Comparison of ENCODE assay signal across 8 mouse cellular contexts in genomic region chr4:136021549-136022047, GRCm38 (mm10). TPM values are rescaled to one million over a fixed set of nuclear protein-coding genes. Genes with fewer than 3 reads are reported as not detected.
A peak's percentile ranks its signal among the peaks of the same experiment; 100 is the strongest.
DNase-seq lines count a peak whose midpoint lies in the region; ATAC-seq and TF ChIP-seq lines count a peak whose summit lies in the region.

Gene Eloa, minus strand, starts transcription at chr4:136021763.

- TF ChIP-seq EP300 in liver, embryonic 14.5 days (IDR thresholded peaks at IDR 0.05; ENCODE audit: low read depth), result no peak
- no peak for TF ChIP-seq EP300 in stomach, postnatal 0 days (optimal IDR thresholded peaks at IDR 0.05)

- peak within 1 kb of the TSS; percentile 98 for H3K9ac ChIP-seq in heart, embryonic 15.5 days
- peak within 1 kb of the TSS; percentile 96 for H3K9ac ChIP-seq in liver, embryonic 14.5 days (replicated peaks)
- H3K9ac ChIP-seq in neural tube, embryonic 11.5 days (ENCODE audit: low read length), result peak within 1 kb of the TSS; percentile 94
- H3K9ac ChIP-seq in stomach, postnatal 0 days (ENCODE audit: low read length), result peak within 1 kb of the TSS; percentile 99

- TF ChIP-seq CTCF in liver, embryonic 14.5 days (IDR thresholded peaks at IDR 0.05; ENCODE audit: low read depth), result no peak; the same call in 1 of the 2 replicates
- peak; percentile 19; the same call in 1 of the 2 replicates for TF ChIP-seq CTCF in stomach, postnatal 0 days (IDR thresholded peaks at IDR 0.05; ENCODE audit: low read depth)

- peak; percentile 99 for ATAC-seq in heart, embryonic 15.5 days (replicated peaks; ENCODE audit: insufficient number of reproducible peaks, insufficient read depth, low FRiP score, low read depth)
- ATAC-seq in liver, embryonic 14.5 days (ENCODE audit: insufficient read depth), result peak; percentile 98
- peak; percentile 98 for ATAC-seq in neural tube, embryonic 11.5 days (ENCODE audit: insufficient read depth, low FRiP score, low TSS enrichment)
- ATAC-seq in stomach, postnatal 0 days (ENCODE audit: low FRiP score, low TSS enrichment), result peak; percentile 99

- H3K4me3 ChIP-seq in forebrain, embryonic 10.5 days, result peak within 1 kb of the TSS; percentile 100
- H3K4me3 ChIP-seq in heart, embryonic 15.5 days, result peak within 1 kb of the TSS; percentile 97
- H3K4me3 ChIP-seq in liver, embryonic 14.5 days (ENCODE audit: insufficient read depth in 1 of 2, low read depth in 2 of 2, low read length in 2 of 2), result peak within 1 kb of the TSS; percentile 90 to 97
- H3K4me3 ChIP-seq in neural tube, embryonic 11.5 days (ENCODE audit: low read depth, low read length), result peak within 1 kb of the TSS; percentile 100
- peak within 1 kb of the TSS; percentile 99 for H3K4me3 ChIP-seq in stomach, postnatal 0 days (ENCODE audit: low read depth, low read length)

- DNase-seq in CD8-positive naive resting alpha-beta T cell, adult 2 months (ENCODE audit: low read depth in 2 of 2, low spot score in 2 of 2), result peak; percentile 99 to 100
- peak; percentile 99 for DNase-seq in c-Kit-positive CD71-negative TER-119-negative erythroid progenitor cells, embryonic 14.5 days (ENCODE audit: low read depth)
- peak; percentile 100 for DNase-seq in forebrain, embryonic 10.5 days (ENCODE audit: extremely low spot score, low spot score)
- peak; percentile 100 for DNase-seq in kidney, postnatal 25 days
- DNase-seq in liver, embryonic 14.5 days (ENCODE audit: low read depth in 3 of 3, low spot score in 3 of 3), result peak; percentile 98 to 99 (median 99)
- peak; percentile 99 for DNase-seq in neural tube, embryonic 11.5 days (ENCODE audit: low spot score)
- peak; percentile 100 for DNase-seq in stomach, postnatal 0 days (ENCODE audit: low spot score)

- peaks cover 23% of the 10 kb centered on the region for H3K4me1 ChIP-seq in forebrain, embryonic 10.5 days
- H3K4me1 ChIP-seq in heart, embryonic 15.5 days (replicated peaks), result peaks cover 14% of the 10 kb centered on the region
- peaks cover 12 to 20% of the 10 kb centered on the region in 2 experiments for H3K4me1 ChIP-seq in liver, embryonic 14.5 days (replicated peaks; ENCODE audit: control insufficient read depth in 2 of 2, insufficient read depth in 2 of 2, low read length in 1 of 2)
- peaks cover 3% of the 10 kb centered on the region; the same call in 1 of the 2 replicates for H3K4me1 ChIP-seq in neural tube, embryonic 11.5 days (ENCODE audit: control insufficient read depth, insufficient read depth, low read length)
- H3K4me1 ChIP-seq in stomach, postnatal 0 days (replicated peaks; ENCODE audit: control insufficient read depth, insufficient read depth), result no peaks in the 10 kb centered on the region

- WGBS in forebrain, embryonic 10.5 days, result under 1% methylated on average over 48 of the region's 48 CpGs
- WGBS in heart, embryonic 15.5 days, result under 1% methylated on average over 48 of the region's 48 CpGs
- under 1% methylated on average over 48 of the region's 48 CpGs for WGBS in liver, embryonic 14.5 days (ENCODE audit: insufficient replicate concordance)
- under 1% methylated on average over 45 of the region's 48 CpGs for WGBS in neural tube, embryonic 11.5 days
- WGBS in stomach, postnatal 0 days, result under 1% methylated on average over 44 of the region's 48 CpGs

- peak within 1 kb of the TSS; percentile 86 for H3K4me2 ChIP-seq in heart, embryonic 15.5 days
- peak within 1 kb of the TSS; percentile 95 for H3K4me2 ChIP-seq in liver, embryonic 14.5 days (ENCODE audit: low read depth)
- peak within 1 kb of the TSS; percentile 65 for H3K4me2 ChIP-seq in neural tube, embryonic 11.5 days (ENCODE audit: low read depth)
- peak within 1 kb of the TSS; percentile 68 for H3K4me2 ChIP-seq in stomach, postnatal 0 days (replicated peaks; ENCODE audit: low read depth)

- H3K27ac ChIP-seq in forebrain, embryonic 10.5 days, result peak within 1 kb of the TSS; percentile 91
- H3K27ac ChIP-seq in heart, embryonic 15.5 days, result peak within 1 kb of the TSS; percentile 89
- H3K27ac ChIP-seq in liver, embryonic 14.5 days, result peak within 1 kb of the TSS; percentile 76
- peak within 1 kb of the TSS; percentile 79 for H3K27ac ChIP-seq in neural tube, embryonic 11.5 days (ENCODE audit: low read depth, low read length)
- H3K27ac ChIP-seq in stomach, postnatal 0 days (replicated peaks), result peak within 1 kb of the TSS; percentile 94

- peaks cover 14% of the 10 kb centered on the region for H3K36me3 ChIP-seq in forebrain, embryonic 10.5 days (replicated peaks)
- H3K36me3 ChIP-seq in heart, embryonic 15.5 days, result no peaks in the 10 kb centered on the region
- H3K36me3 ChIP-seq in liver, embryonic 14.5 days (replicated peaks; ENCODE audit: control insufficient read depth, insufficient read depth, low read depth), result no peaks in the 10 kb centered on the region; the same call in 1 of the 2 replicates
- no peaks in the 10 kb centered on the region; the same call in 1 of the 2 replicates for H3K36me3 ChIP-seq in neural tube, embryonic 11.5 days (ENCODE audit: control insufficient read depth, insufficient read depth, low read length)
- no peaks in the 10 kb centered on the region for H3K36me3 ChIP-seq in stomach, postnatal 0 days (ENCODE audit: control insufficient read depth, insufficient read depth, low read length)

- no peaks in the 10 kb centered on the region for H3K9me3 ChIP-seq in forebrain, embryonic 10.5 days
- no peaks in the 10 kb centered on the region for H3K9me3 ChIP-seq in heart, embryonic 15.5 days (replicated peaks)
- no peaks in the 10 kb centered on the region for H3K9me3 ChIP-seq in liver, embryonic 14.5 days (ENCODE audit: control insufficient read depth, low read length)
- no peaks in the 10 kb centered on the region for H3K9me3 ChIP-seq in neural tube, embryonic 11.5 days (ENCODE audit: control insufficient read depth, low read length)
- H3K9me3 ChIP-seq in stomach, postnatal 0 days (ENCODE audit: control insufficient read depth, low read length), result no peaks in the 10 kb centered on the region

- no peaks in the 10 kb centered on the region for H3K27me3 ChIP-seq in forebrain, embryonic 10.5 days (ENCODE audit: poor library complexity, severe bottlenecking)
- H3K27me3 ChIP-seq in heart, embryonic 15.5 days, result no peaks in the 10 kb centered on the region
- H3K27me3 ChIP-seq in liver, embryonic 14.5 days (ENCODE audit: control insufficient read depth, insufficient read depth, low read length), result no peaks in the 10 kb centered on the region
- no peaks in the 10 kb centered on the region for H3K27me3 ChIP-seq in neural tube, embryonic 11.5 days (ENCODE audit: control insufficient read depth, insufficient read depth, low read length)
- H3K27me3 ChIP-seq in stomach, postnatal 0 days (ENCODE audit: control insufficient read depth, insufficient read depth, low read length), result no peaks in the 10 kb centered on the region

RNA-seq across cellular contexts. Expression of gene Eloa, which starts in this region (rescaled TPM):
- polyA plus RNA-seq in forebrain, embryonic 10.5 days (2016; fragmentation: Nextera tagmentation; extraction: Ambion mirVana), result 35.2 and 36.7 TPM in 2 replicates
- 27.3 and 31.4 TPM in 2 replicates for polyA plus RNA-seq in heart, embryonic 15.5 days (2015; fragmentation: Nextera tagmentation; extraction: Ambion mirVana)
- polyA plus RNA-seq in liver, embryonic 14.5 days (2012; rRNA removed), result 9.7 and 16.2 TPM in 2 replicates
- polyA plus RNA-seq in liver, embryonic 14.5 days (2014; fragmentation: Nextera tagmentation; extraction: Ambion mirVana), result 29.0 and 30.0 TPM in 2 replicates
- 44.3 and 45.2 TPM in 2 replicates for polyA plus RNA-seq in neural tube, embryonic 11.5 days (2014; fragmentation: Nextera tagmentation; extraction: Ambion mirVana)
- polyA plus RNA-seq in stomach, postnatal 0 days (2015; fragmentation: Nextera tagmentation; extraction: Ambion mirVana), result 21.5 and 22.9 TPM in 2 replicates

Comparison
In these comparisons a context has a peak if more than half of its experiments do, and no peak if none do; other contexts are left out.
1. Peak in every context shown above with its lines: DNase-seq, ATAC-seq, H3K4me3 ChIP-seq and H3K27ac ChIP-seq.